Comparison of ENCODE assay signal across 27 mouse cellular contexts in genomic region chr3:60104462-60105109, GRCm38 (mm10). TPM values are rescaled to one million over a fixed set of nuclear protein-coding genes. Genes with fewer than 3 reads are reported as not detected.
"Had no signal": no experiment of that assay in that cellular context is flagged by ENCODE, and none has a peak within 500 bp of the region (broad histone marks: within the 10 kb centered on the region; RNA-seq: fewer than 3 reads in every experiment).

No protein-coding gene starts in this region.

- H3K36me3 ChIP-seq: limb, embryonic 10.5 days; limb, embryonic 13.5 days; liver, embryonic 15.5 days; neural tube, embryonic 12.5 days; neural tube, embryonic 15.5 days; stomach, embryonic 15.5 days had no signal

- ATAC-seq: hindbrain, embryonic 16.5 days had no signal

- H3K4me1 ChIP-seq: limb, embryonic 10.5 days; limb, embryonic 13.5 days; liver, embryonic 15.5 days; neural tube, embryonic 12.5 days; neural tube, embryonic 15.5 days; stomach, embryonic 15.5 days had no signal

- H3K4me2 ChIP-seq: limb, embryonic 13.5 days; liver, embryonic 11.5 days; liver, embryonic 15.5 days; midbrain, embryonic 11.5 days; neural tube, embryonic 12.5 days; neural tube, embryonic 15.5 days; stomach, embryonic 15.5 days had no signal

- H3K4me3 ChIP-seq: layer of hippocampus, adult 2 months; limb, embryonic 10.5 days; limb, embryonic 13.5 days; liver, embryonic 15.5 days; neural tube, embryonic 12.5 days; neural tube, embryonic 15.5 days; stomach, embryonic 15.5 days had no signal

- H3K9me3 ChIP-seq: limb, embryonic 10.5 days; limb, embryonic 13.5 days; liver, embryonic 15.5 days; neural tube, embryonic 12.5 days; neural tube, embryonic 15.5 days; stomach, embryonic 15.5 days had no signal

- H3K9ac ChIP-seq: limb, embryonic 13.5 days; liver, embryonic 15.5 days; neural tube, embryonic 12.5 days; neural tube, embryonic 15.5 days; stomach, embryonic 15.5 days had no signal

- H3K27me3 ChIP-seq: limb, embryonic 13.5 days; liver, embryonic 15.5 days; neural tube, embryonic 12.5 days; neural tube, embryonic 15.5 days; stomach, embryonic 15.5 days had no signal

- DNase-seq: kidney, adult 18-20 months; layer of hippocampus, adult 9-11 months; lung, adult 2 months; lung, postnatal 14 days; lung, postnatal 4 days; midbrain, embryonic 14.5 days; right cerebral cortex, adult 18-20 months; right cerebral cortex, postnatal 14 days; right cerebral cortex, postnatal 4 days; spleen, adult 18-20 months; thymus, postnatal 25 days had no signal

- H3K27ac ChIP-seq: kidney, postnatal 0 days; layer of hippocampus, adult 2 months; limb, embryonic 10.5 days; limb, embryonic 13.5 days; liver, embryonic 15.5 days; neural tube, embryonic 12.5 days; neural tube, embryonic 15.5 days; stomach, embryonic 15.5 days had no signal

RNA-seq across cellular contexts. Expression of gene Sucnr1, which starts 22.9 kb away (rescaled TPM):
- total RNA-seq: layer of hippocampus, adult 2 months; layer of hippocampus, postnatal 25 days; left cerebral cortex, adult 18-20 months; left cerebral cortex, postnatal 25 days; megakaryocyte-erythroid progenitor cell, adult 5-6 weeks had no signal
- polyA plus RNA-seq: hindbrain, embryonic 16.5 days; limb, embryonic 10.5 days; liver, embryonic 11.5 days; lung, embryonic 16.5 days; midbrain, embryonic 14.5 days; neural tube, embryonic 12.5 days; neural tube, embryonic 15.5 days had no signal
